Mouse (Mus musculus) thymus, adult 2 months (tissue): ENCODE measurements at regions not wholly inside any gene's neighbourhood (a gene's known extent, or its start where the extent isn't known, plus 50 kb on each side); places are given as distances from the start of the nearest gene placed in this dataset.
"Not testable (repeated sequence)": the region's sequence is repeated elsewhere in the genome, so short reads cannot be mapped to it uniquely, and the experiment has no call there.

Experiments
- DNase-seq: peaks from one replicate; pipeline ENCODE4 v3.0.0; 2021
- H3K27ac ChIP-seq: fragments of 200-500 bp; 2 replicates; pipeline ENCODE4 v1.5.1; 2012; ENCODE audit warnings: low read length, control low read depth; ENCODE audit not compliant: control insufficient read depth, insufficient read depth
- H3K27me3 ChIP-seq: fragments of 200-500 bp; 2 replicates; pipeline ENCODE4 v1.6.1; 2012; ENCODE audit warnings: mild to moderate bottlenecking, low read length, moderate library complexity, mixed read lengths; ENCODE audit not compliant: control insufficient read depth, insufficient read depth
- H3K36me3 ChIP-seq: fragments of 200-500 bp; 2 replicates; pipeline ENCODE4 v1.6.1; 2012; ENCODE audit warnings: mild to moderate bottlenecking, low read length, moderate library complexity; ENCODE audit not compliant: control insufficient read depth, insufficient read depth
- H3K4me1 ChIP-seq: fragments of 200-500 bp; replicated peaks from 2 replicates; pipeline ENCODE4 v1.6.1; 2012; ENCODE audit warnings: low read length; ENCODE audit not compliant: control insufficient read depth, insufficient read depth
- H3K4me3 ChIP-seq: fragments of 200-500 bp; 2 replicates; pipeline ENCODE4 v1.5.1; 2012; ENCODE audit warnings: mild to moderate bottlenecking, low read length, control low read depth, moderate library complexity; ENCODE audit not compliant: control insufficient read depth, insufficient read depth
- CTCF ChIP-seq: fragments of 200-500 bp; IDR thresholded peaks from 2 replicates; pipeline ENCODE4 v1.5.1; 2012; ENCODE audit warnings: mild to moderate bottlenecking, control low read depth, low read length, moderate library complexity, borderline replicate concordance; ENCODE audit not compliant: control insufficient read depth, poor library complexity, insufficient read depth; ENCODE audit errors: extremely low read depth
- POLR2A ChIP-seq: fragments of 200-500 bp; IDR thresholded peaks from 2 replicates; pipeline ENCODE4 v1.6.1; 2012; ENCODE audit warnings: mild to moderate bottlenecking, low read length, control low read depth, moderate library complexity; ENCODE audit not compliant: control insufficient read depth, poor library complexity, insufficient read depth; ENCODE audit errors: extremely low read depth
- WGBS: fragments of 180-500 bp; shearing (Covaris S2); methylation state at CpG from one replicate; pipeline ENCODE4 v1.1.7; 2018; 5-methylcytosine and 5-hydroxymethylcytosine counted together

- no peak for TF ChIP-seq POLR2A
- TF ChIP-seq CTCF: no peak
These were observed 689.6 kb upstream of the Gm19410 start for GRCm38 (mm10) chr8:35075971-35076370.

GRCm38 (mm10) chr8:35083161-35083560 lies 682.4 kb upstream of the Gm19410 start:
- TF ChIP-seq POLR2A (no peak), CTCF (no peak)
- Histone ChIP-seq H3K4me3 (no peak overlapping the region), H3K4me1 (no peaks in the 10 kb centered on the region), H3K27me3 (no peaks in the 10 kb centered on the region), H3K36me3 (no peaks in the 10 kb centered on the region), H3K27ac (no peak overlapping the region)
- no peak for DNase-seq
- WGBS: 77% methylated on average over 1 of the region's 1 CpGs

More at GRCm38 (mm10) chr8:35075971-35076370, 689.6 kb upstream of the Gm19410 start:
- H3K36me3 ChIP-seq: no peaks in the 10 kb centered on the region
- no peak overlapping the region for H3K4me3 ChIP-seq
- 95% methylated on average over 10 of the region's 10 CpGs for WGBS
- H3K4me1 ChIP-seq: no peaks in the 10 kb centered on the region
- no peaks in the 10 kb centered on the region for H3K27me3 ChIP-seq
- no peak for DNase-seq
- no peak overlapping the region for H3K27ac ChIP-seq

- WGBS: 96% methylated on average over 2 of the region's 2 CpGs
- H3K27ac ChIP-seq: no peak overlapping the region
These were observed 678.5 kb upstream of the Gm19410 start for GRCm38 (mm10) chr8:35087070-35087469.

GRCm38 (mm10) chr8:35088380-35089244 lies 677.0 kb upstream of the Gm19410 start:
- Histone ChIP-seq H3K27ac (no peak overlapping the region), H3K27me3 (no peaks in the 10 kb centered on the region), H3K4me3 (no peak overlapping the region), H3K36me3 (no peaks in the 10 kb centered on the region), H3K4me1 (0 out of 2 replicates have a peak, but pooled peaks cover 4% of the 10 kb centered on the region)
- WGBS: 93% methylated on average over 18 of the region's 18 CpGs
- TF ChIP-seq POLR2A (no peak), CTCF (no peak)
- no peak for DNase-seq

More at GRCm38 (mm10) chr8:35087070-35087469, 678.5 kb upstream of the Gm19410 start:
- no peaks in the 10 kb centered on the region for H3K36me3 ChIP-seq
- no peak for DNase-seq
- 0 out of 2 replicates have a peak, but pooled peaks cover 4% of the 10 kb centered on the region for H3K4me1 ChIP-seq
- H3K27me3 ChIP-seq: no peaks in the 10 kb centered on the region
- no peak overlapping the region for H3K4me3 ChIP-seq
- no peak for TF ChIP-seq POLR2A
- TF ChIP-seq CTCF: no peak

GRCm38 (mm10) chr8:35089519-35089918 lies 676.1 kb upstream of the Gm19410 start:
- TF ChIP-seq POLR2A (no peak), CTCF (no peak)
- no peak for DNase-seq
- no peaks in the 10 kb centered on the region for H3K27me3 ChIP-seq
- H3K4me3 ChIP-seq: no peak overlapping the region
- no peak overlapping the region for H3K27ac ChIP-seq
- 0 out of 2 replicates have a peak, but pooled peaks cover 4% of the 10 kb centered on the region for H3K4me1 ChIP-seq
- no peaks in the 10 kb centered on the region for H3K36me3 ChIP-seq
- WGBS: 96% methylated on average over 8 of the region's 8 CpGs

GRCm38 (mm10) chr8:35101701-35102100 lies 663.9 kb upstream of the Gm19410 start:
- Histone ChIP-seq H3K4me1 (no peaks in the 10 kb centered on the region), H3K36me3 (no peaks in the 10 kb centered on the region), H3K4me3 (no peak overlapping the region), H3K27me3 (no peaks in the 10 kb centered on the region), H3K27ac (no peak overlapping the region)
- DNase-seq: no peak
- WGBS: 87% methylated on average over 5 of the region's 5 CpGs
- TF ChIP-seq CTCF: no peak
- TF ChIP-seq POLR2A: no peak

- H3K36me3 ChIP-seq, H3K4me1 ChIP-seq, H3K4me3 ChIP-seq, H3K27me3 ChIP-seq, H3K27ac ChIP-seq, DNase-seq: not testable (repeated sequence)
- 91% methylated on average over 3 of the region's 3 CpGs for whole genome bisulfite sequencing
These were observed 663.5 kb upstream of the Gm19410 start for GRCm38 (mm10) chr8:35102102-35102501.

- not testable (repeated sequence) for DNase-seq, H3K36me3 ChIP-seq, H3K4me3 ChIP-seq, H3K27ac ChIP-seq, H3K4me1 ChIP-seq, H3K27me3 ChIP-seq
These were observed 661.1 kb upstream of the Gm19410 start for GRCm38 (mm10) chr8:35104465-35104876.
